Mouse (Mus musculus) heart, adult 11 months (tissue): ENCODE measurements around the gene Snta1.

Experiments used
- DNase-seq: peaks from one replicate; pipeline ENCODE4 v3.0.0; 2022

Gene Snta1

DNA sequence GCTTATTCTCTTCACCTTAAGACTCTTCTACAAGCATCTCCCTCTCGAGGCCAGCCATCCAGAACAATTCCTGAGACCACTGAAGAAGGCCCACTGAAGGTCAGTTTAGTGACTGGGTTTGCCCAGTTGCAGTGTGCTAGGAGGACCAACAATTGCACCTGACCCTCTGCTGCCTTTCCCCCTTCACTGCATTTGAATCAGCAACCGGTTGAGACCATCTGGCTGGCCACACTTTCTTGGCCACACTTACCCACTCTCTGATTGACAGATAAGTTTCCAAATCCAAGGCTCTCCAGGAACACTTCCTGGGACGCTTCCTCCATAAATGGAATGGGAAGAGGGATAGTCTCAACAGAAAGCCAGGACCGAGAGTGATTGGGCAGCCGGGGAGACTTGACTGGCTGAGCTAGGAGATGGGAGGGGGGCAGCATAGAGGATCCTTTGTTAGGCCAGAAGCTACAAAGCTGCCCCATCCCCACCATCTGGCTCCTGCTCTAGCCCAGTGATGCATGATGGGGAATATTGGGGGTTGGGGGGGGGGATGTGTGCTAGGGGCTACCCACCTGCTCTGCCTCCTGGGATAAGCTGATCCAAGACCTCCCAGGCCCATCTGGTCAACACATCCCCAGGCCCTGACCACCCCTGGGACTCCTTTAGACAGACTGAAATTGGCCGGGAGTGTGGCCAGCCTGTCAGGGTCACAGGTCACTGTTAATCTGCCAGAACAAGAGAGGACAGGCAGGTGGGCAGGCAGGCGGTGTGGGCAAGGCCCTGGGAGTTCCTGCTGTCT, 13.2 kb upstream of the Snta1 start:
- no peak for DNase-seq

GRCm38 (mm10) chr2:154419631-154420515, 12.0 kb upstream of the Snta1 start:
- DNase-seq, result no peak

DNA sequence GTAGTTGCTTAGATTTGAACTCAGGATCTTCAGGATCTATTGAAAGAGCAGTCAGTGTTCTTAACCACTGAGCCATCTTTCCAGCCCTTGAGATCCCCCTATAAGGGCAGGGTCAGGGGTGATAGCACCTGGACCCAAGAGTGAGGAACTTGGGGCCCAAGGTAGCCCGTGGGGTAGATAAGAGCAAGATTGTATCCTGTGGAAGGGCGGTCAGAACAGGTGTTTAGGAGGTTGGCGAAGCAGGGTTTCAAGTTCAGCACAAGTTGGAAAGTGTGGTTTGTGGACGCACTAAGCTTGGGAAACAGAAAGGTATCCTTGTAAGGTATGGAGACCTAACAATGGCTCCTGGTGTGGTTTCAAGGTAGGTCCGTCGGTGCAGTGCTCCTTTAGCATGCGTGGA, 10.1 kb upstream of the Snta1 start:
- DNase-seq, result peak; percentile 76

GRCm38 (mm10) chr2:154417107-154417506, 9.2 kb upstream of the Snta1 start:
- DNase-seq, result peak; percentile 70

GRCm38 (mm10) chr2:154412018-154412666, 4.2 kb upstream of the Snta1 start:
- DNase-seq, result peak; percentile 63

DNA sequence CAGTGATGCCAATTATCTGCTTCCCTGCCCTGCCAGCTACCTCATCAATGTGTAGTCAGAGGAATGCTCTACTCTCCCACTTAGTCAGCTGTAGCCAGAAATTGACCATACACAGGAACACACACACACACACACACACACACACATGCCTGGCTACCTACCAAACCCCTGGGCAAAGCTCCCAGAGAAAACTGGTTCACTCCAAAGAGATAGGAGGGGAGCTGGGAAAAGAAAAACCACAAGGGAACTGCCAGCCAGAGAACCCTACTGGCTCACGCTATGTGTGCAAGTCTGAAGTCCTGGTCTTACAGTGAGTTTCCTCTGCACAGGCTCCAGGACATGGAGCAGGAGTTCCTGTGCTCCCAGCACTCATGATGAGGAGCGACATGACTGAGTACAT, 2.5 kb upstream of the Snta1 start:
- peak; percentile 95 for DNase-seq

DNA sequence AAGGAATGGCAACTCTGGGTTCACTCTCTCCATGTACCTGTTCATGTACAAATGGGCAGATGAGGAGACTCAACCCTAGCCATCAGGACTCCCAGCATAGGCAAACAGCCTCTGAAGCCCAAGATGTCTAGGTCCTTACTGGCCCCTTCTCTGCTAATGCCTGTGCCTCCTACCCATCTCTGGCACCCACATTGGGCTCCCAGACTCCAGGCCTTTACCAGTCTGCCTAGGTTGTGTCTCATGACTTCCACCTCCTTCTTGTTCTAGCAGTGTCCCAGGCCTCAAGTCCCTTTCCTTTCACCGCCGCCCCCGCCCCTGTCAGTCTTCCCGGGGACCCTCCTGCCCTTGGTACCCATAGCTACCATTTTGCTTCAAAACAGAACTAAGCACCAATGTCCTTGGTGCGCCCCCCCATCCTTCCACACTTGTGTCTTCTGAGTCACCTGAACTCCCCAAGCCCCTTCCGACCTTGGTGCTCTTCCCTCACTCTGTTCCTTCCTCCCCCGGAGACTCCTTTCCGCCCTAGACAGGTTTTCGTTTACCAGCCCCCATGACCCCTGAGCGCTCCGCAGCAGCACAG, 746 bp downstream of the Snta1 start:
- peak; percentile 93 for DNase-seq

DNA sequence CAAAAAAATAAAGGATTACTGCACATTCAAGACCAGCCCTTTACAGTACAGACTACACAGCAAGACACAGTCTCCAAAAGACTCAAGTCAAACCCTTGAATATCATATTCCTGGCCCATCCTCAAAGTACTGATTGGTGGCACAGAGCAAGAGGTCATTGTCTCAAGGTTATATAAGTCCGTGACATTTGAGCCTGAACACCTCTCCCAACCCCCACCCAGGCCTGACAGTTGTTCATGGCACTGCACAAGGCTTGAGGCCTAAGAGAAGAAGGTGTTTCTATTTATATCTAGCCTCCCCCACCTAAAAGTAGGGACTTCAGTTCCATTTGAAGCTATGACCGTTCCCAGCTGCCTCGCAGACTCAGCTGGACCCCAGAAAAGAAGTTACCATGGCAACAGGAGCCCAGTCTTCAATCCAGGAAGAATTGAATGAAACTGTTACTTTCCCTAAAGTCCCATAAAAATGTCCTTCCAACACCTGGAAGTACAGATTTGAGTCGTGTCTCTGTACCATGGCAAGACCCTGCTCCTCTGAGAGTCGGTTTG, 2.4 kb downstream of the Snta1 start:
- DNase-seq, result no peak

DNA sequence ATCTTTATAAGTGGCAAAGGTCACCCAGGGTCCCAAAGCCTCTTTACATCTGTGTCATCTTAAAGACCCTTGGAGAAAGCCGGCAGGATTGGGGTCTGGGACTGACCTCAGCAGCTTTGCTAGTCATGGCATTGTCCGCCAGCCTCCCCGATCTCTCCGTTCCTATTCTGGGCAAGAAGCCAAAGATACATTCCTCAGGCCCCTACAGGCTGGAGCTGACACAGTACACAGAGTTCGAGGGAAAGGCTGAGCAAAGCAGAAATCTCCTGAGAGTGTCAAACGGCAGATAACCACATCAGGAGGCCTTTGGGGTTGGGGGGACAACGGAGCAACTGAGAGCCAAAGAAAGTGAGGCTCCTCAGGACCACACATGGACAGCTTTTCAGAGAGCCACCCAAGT, 5.1 kb downstream of the Snta1 start:
- DNase-seq, result peak; percentile 97

DNA sequence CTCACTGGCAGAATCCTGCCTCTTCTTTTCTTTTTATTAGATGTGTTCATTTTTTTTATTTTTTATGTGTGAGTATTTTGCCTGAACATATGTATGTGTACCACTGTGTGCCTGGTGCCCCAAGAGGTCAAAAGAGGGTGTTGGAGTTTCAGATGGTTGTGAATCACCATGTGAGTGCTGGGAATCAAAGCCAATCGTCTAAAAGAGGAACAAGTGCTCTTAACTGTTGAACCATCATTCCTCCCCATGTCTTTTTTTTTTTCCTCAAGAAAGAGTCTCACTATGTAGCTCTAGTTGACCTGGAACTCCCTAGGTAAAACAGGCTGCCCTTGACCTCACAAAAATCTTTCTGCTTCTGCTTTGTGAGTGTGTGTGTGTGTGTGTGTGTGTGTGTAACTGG, 5.9 kb downstream of the Snta1 start:
- DNase-seq, result no peak

GRCm38 (mm10) chr2:154399325-154399724, 8.6 kb downstream of the Snta1 start:
- no peak for DNase-seq

GRCm38 (mm10) chr2:154398267-154398666, 9.6 kb downstream of the Snta1 start:
- peak; percentile 93 for DNase-seq

DNA sequence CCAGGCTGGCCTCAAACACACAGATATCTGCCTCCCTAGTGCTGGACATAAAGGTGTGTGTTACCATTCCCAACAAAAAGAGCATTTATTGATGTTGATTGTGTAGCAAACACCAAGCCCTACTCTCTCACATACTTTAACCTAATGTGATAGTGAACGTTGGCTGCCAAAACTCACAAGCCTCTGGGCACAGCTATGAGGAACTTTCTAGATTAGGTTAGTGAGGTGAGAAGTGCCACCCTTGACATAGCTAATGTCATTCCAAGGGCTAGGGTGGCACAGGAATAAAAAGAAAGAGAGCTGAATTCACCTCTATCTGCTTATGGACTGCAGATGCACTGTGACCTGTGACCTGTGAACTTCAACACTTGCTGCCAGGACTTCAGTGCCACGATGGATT, 11.4 kb downstream of the Snta1 start:
- peak; percentile 93 for DNase-seq

- no peak for DNase-seq
Observed at GRCm38 (mm10) chr2:154394602-154395001, 13.3 kb downstream of the Snta1 start.

- peak; percentile 100 for DNase-seq
Observed at GRCm38 (mm10) chr2:154390180-154390964, 17.5 kb downstream of the Snta1 start.

DNA sequence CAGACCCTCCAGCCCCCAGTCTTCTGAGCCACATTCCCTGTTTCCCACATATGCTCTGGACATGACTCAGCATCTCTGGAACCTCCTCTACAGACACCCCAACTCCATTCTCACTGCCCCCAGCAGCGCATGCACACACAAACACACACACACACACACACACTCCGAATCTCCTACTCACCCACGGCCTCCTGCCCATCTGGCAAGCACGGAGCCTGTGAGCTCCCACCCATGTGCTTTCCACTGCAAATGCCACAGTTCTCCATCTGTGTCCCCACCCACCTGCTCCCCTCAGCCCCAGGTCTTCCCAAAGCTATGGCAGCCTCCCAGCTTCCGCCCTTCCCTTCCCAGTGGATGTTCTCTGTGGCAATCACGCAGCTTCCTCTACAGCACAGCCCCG, 28.8 kb downstream of the Snta1 start:
- DNase-seq, result no peak

GRCm38 (mm10) chr2:154374807-154375601, 32.9 kb downstream of the Snta1 start:
- peak; percentile 98 for DNase-seq

- DNase-seq, result peak; percentile 90
Observed at GRCm38 (mm10) chr2:154373961-154374632, 33.8 kb downstream of the Snta1 start.

DNA sequence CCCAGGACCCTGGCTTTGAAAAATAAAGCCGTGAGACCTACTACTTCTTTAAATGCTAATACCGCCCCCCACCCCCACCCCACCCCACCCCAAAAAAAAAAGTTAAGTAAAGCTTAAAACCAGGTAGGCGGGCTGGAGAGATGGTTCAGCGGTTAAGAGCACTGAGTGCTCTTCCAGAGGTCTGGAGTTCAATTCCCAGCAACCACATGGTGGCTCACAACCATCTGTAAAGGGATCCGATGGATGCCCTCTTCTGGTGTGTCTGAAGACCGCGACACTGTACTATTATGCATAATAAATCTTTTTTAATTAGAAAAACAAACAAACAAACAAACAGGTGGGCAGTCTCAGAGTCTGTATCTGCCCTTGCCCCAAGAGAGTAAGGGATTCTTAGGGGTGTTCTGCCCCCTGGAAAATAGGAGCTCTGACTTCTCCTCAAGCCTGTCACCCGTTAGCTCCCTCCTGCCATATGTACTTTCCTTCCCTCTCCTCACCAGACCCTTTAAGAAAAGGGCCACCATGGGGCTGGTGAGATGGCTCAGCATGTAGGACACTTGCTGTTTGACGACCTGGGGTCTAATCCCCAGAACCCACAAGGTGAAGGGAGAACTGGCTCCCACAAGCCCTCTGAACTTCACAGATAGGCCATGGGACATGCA, 34.9 kb downstream of the Snta1 start, which contains the start of gene Cdk5rap1:
Gene Cdk5rap1 (minus strand): TSS at position 169 of the 659 bp plus-strand sequence.
- no peak for DNase-seq
